Mouse (Mus musculus) midbrain, embryonic 13.5 days (tissue): ENCODE measurements at regions not wholly inside any gene's neighbourhood (a gene's known extent, or its start where the extent isn't known, plus 50 kb on each side); places are given as distances from the start of the nearest gene placed in this dataset.

Source experiments
- ATAC-seq: fragments of 200-750 bp; cut with Nextera tagmentation; 2 replicates; pipeline ENCODE4 v1.8.0; 2017; ENCODE audit warnings: mild to moderate bottlenecking, moderate TSS enrichment, moderate library complexity
- H3K27ac ChIP-seq: fragments of 300-500 bp; sonication (generic); 2 replicates; pipeline ENCODE4 v1.5.1; 2015; ENCODE audit warnings: inconsistent platforms, mild to moderate bottlenecking, moderate library complexity
- H3K27me3 ChIP-seq: fragments of 300-500 bp; sonication (generic); 2 replicates; pipeline ENCODE4 v1.6.1; 2015; ENCODE audit warnings: mild to moderate bottlenecking, inconsistent platforms
- H3K36me3 ChIP-seq: fragments of 300-500 bp; sonication (generic); 2 replicates; pipeline ENCODE4 v1.6.1; 2015; ENCODE audit warnings: mild to moderate bottlenecking, inconsistent platforms
- H3K4me1 ChIP-seq: fragments of 300-500 bp; sonication (generic); replicated peaks from 2 replicates; pipeline ENCODE4 v1.6.1; 2015; ENCODE audit warnings: inconsistent platforms
- H3K4me2 ChIP-seq: fragments of 300-500 bp; sonication (generic); replicated peaks from 2 replicates; pipeline ENCODE4 v1.6.1; 2015; ENCODE audit warnings: moderate library complexity, mild to moderate bottlenecking, inconsistent platforms
- H3K4me3 ChIP-seq: fragments of 300-500 bp; sonication (generic); replicated peaks from 2 replicates; pipeline ENCODE4 v1.5.1; 2015; ENCODE audit warnings: mild to moderate bottlenecking, inconsistent platforms
- H3K9ac ChIP-seq: fragments of 300-500 bp; sonication (generic); replicated peaks from 2 replicates; pipeline ENCODE4 v1.6.1; 2015; ENCODE audit warnings: mild to moderate bottlenecking, inconsistent platforms
- H3K9me3 ChIP-seq: fragments of 300-500 bp; sonication (generic); 2 replicates; pipeline ENCODE4 v1.6.1; 2016; ENCODE audit warnings: mild to moderate bottlenecking, inconsistent platforms
- WGBS: fragments of 180-500 bp; shearing (Covaris S2); methylation state at CpG from one replicate; pipeline ENCODE4 v1.1.7; 2015; 5-methylcytosine and 5-hydroxymethylcytosine counted together

DNA sequence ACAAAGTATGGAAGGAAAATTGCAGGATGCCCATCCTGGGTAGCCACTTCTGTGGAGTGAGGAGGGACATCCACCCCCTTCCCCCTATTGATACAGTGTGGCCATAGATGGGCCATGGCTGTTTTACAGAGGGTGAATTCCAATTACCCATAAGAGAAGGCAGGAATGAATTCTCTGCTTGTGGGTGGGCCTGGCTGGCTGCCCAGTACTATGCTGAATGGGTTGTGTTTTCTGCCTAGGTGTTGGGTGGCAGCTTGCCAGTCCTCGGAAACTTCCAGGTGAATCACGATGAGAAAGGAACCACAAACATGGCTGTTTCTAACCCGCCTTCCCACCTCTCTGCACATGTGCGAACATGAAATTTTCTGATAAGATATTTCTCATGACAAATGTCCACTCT is 109.0 kb upstream of the Veph1 start:
- H3K27me3 ChIP-seq: 0 out of 2 replicates have a peak, but pooled peaks cover 12% of the 10 kb centered on the region
- H3K36me3 ChIP-seq: no peaks in the 10 kb centered on the region
- H3K27ac ChIP-seq: no peak overlapping the region
- no peak overlapping the region for H3K4me2 ChIP-seq
- no peaks in the 10 kb centered on the region for H3K9me3 ChIP-seq
- 94% methylated on average over 4 of the region's 4 CpGs for WGBS
- no peak for ATAC-seq
- no peak overlapping the region for H3K4me3 ChIP-seq
- H3K9ac ChIP-seq: no peak overlapping the region
- no peaks in the 10 kb centered on the region for H3K4me1 ChIP-seq

DNA sequence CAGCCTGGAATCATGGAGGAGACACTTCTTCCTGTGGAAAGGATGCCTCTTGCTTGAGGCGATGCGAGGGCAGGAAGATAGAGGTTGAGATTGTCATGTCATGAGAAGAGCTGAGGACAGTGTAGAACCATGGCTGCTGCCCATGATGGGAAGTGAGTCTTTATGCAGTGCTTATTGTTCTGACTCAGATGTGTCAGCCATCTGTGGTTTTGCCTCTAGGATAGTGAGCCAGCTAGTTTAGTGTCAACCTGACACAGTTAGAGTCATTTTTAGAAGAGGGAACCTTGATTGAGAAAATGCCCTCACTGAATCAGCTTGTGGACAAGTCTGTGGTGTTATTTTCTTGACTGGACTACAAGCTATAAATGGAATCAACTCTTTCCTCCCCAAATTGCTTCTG is 107.1 kb upstream of the Veph1 start:
- Histone ChIP-seq H3K9ac (no peak overlapping the region), H3K4me2 (no peak overlapping the region), H3K9me3 (no peaks in the 10 kb centered on the region), H3K27me3 (0 out of 2 replicates have a peak, but pooled peaks cover 6% of the 10 kb centered on the region), H3K36me3 (no peaks in the 10 kb centered on the region), H3K4me1 (no peaks in the 10 kb centered on the region), H3K27ac (no peak overlapping the region), H3K4me3 (no peak overlapping the region)
- no peak for ATAC-seq
- 96% methylated on average over 2 of the region's 2 CpGs for WGBS

DNA sequence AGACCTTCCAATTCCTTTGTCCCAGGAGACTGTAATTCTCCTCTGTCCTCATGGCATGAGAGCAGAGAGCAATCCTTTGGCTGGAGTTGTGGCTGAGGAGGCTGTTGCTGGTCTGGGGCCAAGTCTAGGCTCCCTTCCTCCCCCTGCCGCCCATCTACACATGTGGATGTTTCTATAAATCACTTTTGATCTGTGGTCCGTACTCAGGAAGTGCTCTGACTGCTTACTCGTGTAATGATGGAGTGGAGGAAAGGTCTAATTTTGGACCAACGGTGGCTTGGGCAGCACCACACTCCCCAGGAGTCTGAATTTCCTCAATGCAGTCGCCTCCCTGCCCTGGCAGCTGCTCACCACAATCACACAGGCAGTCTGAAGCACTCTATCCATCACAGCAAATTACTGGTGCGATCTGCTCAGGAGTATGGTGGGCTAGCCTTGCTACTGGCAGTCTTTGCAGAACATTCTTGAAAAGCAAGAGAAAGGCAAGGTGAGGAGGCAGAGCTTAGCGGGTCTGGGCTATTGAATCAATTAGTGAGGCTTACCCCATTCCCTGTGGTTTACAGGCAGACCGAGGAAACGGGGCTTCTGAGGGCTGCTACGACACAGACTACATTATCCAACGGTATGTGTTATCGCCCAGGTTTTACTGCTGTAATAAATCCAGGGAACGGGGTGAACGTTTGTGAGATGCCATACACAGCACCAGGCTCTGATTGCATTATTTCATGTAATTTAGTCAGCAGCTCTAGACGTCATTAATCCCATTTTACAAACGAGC is 104.3 kb upstream of the Veph1 start:
- WGBS: 72% methylated on average over 16 of the region's 16 CpGs
- H3K4me3 ChIP-seq: no peak overlapping the region
- H3K4me2 ChIP-seq: no peak overlapping the region
- no peak for ATAC-seq
- no peaks in the 10 kb centered on the region for H3K9me3 ChIP-seq
- no peak overlapping the region for H3K27ac ChIP-seq
- H3K9ac ChIP-seq: no peak overlapping the region
- no peaks in the 10 kb centered on the region for H3K36me3 ChIP-seq
- H3K27me3 ChIP-seq: no peaks in the 10 kb centered on the region
- H3K4me1 ChIP-seq: no peaks in the 10 kb centered on the region

DNA sequence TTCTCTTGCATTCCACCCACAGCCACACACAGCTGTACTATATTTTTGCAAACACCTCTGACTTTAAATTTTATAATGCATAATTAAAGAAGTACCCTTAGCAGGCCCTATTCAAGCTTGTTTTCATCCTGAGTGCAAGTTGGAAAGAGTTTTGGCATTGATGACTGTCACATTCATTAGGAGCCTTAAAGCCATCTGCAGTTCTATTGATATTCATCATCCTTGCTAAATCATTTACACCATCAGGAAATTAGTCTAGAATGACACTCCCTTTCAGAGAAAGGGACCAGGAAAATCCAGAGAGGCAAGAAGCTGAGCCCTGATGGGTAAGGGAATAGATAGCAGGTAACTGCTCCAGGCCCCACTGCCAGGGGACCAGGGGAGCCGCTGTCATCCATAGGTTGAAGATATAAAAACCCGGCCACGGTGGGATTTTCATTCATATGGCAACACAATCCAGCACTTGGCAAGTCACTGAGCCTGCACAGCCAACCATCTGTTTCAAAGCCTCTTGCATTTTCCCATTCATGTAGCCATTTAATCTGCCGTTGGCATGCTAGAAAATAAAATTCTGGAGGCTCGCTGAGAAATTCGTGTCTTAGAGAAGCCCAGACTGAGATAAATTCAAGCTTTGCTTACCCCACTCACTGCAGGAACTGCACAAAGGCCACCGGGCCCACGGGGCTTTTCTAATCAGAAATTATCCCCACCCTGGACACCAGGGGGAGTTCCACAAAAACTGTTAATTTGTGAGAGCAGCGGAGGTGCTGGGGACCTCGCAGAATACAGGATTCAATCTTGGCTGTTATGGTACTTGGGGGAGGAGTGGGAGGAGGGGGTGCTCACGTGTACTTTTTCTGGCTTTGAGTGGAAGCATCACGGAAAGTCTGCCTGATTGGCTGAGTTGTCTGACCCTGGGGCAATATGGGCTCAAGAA is 101.8 kb upstream of the Veph1 start:
- ATAC-seq: no peak
- Histone ChIP-seq H3K4me3 (no peak overlapping the region), H3K9me3 (no peaks in the 10 kb centered on the region), H3K4me1 (no peaks in the 10 kb centered on the region), H3K27me3 (no peaks in the 10 kb centered on the region), H3K9ac (no peak overlapping the region), H3K27ac (no peak overlapping the region), H3K4me2 (no peak overlapping the region), H3K36me3 (no peaks in the 10 kb centered on the region)
- WGBS: 56% methylated on average over 12 of the region's 12 CpGs

DNA sequence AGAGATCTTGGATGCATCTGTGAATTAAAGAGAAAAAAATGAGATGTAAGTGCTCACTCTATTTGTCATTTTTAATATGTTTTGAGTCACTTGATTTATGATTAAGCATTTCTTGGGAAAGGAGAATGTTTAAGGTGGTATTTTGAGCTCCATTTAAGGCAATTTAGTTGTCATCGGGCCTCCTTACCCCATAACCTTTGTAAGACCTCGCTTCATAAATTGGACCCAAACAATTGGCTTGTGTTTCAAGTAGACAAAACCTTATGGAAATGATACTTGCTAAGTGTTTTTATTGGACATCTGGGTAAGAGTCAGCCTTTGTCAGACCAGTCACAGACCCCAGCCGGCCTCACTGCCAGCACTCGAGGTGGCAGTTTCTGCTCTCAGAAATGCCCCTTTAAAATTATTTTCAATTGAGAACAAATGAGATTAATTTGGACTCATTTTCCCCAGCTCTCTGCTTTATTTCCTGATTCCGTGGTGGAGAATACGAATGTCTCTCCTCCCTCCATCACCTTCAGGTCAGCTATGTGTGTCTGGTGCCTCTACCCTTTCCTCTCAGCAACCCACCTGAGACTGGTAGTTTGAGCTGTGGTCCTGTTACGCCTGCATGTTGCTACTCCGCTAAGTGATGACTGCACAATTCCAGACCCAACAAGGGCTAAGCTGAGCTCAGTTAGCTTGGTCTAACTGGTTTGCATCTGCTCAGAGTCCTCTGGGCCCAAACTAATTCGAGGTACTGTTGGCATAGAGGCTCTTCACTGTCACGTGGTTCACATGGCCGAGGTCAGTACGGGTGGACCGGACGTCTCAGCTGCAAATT is 78.7 kb upstream of the Veph1 start:
- Histone ChIP-seq H3K36me3 (no peaks in the 10 kb centered on the region), H3K27me3 (no peaks in the 10 kb centered on the region), H3K4me3 (no peak overlapping the region), H3K27ac (no peak overlapping the region), H3K9me3 (no peaks in the 10 kb centered on the region), H3K9ac (no peak overlapping the region), H3K4me1 (no peaks in the 10 kb centered on the region), H3K4me2 (no peak overlapping the region)
- ATAC-seq: no peak
- WGBS: 83% methylated on average over 14 of the region's 14 CpGs

DNA sequence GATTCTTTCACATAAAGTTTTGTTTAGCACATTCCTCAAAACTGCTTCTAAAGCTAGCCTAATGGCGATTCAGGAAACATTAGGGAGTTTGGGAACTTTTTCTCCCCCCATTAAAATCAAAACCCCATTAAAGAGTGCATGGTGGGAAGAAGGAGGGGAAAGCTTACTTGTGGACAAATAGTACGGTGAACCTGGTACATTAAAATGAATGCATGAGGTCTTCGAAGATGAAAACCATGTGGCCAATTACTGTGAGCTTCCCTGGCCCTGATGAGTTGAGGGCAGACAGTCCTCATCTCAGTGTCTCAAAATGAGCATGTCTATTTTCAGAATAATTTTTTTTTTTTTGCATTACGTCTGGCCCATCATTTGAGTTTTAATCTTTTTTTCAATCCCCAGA is 78.0 kb upstream of the Veph1 start:
- H3K4me1 ChIP-seq: no peaks in the 10 kb centered on the region
- no peaks in the 10 kb centered on the region for H3K36me3 ChIP-seq
- no peak overlapping the region for H3K9ac ChIP-seq
- H3K27me3 ChIP-seq: no peaks in the 10 kb centered on the region
- no peak overlapping the region for H3K4me2 ChIP-seq
- H3K4me3 ChIP-seq: no peak overlapping the region
- H3K9me3 ChIP-seq: no peaks in the 10 kb centered on the region
- no peak overlapping the region for H3K27ac ChIP-seq
- no peak for ATAC-seq
- WGBS: 92% methylated on average over 4 of the region's 4 CpGs

DNA sequence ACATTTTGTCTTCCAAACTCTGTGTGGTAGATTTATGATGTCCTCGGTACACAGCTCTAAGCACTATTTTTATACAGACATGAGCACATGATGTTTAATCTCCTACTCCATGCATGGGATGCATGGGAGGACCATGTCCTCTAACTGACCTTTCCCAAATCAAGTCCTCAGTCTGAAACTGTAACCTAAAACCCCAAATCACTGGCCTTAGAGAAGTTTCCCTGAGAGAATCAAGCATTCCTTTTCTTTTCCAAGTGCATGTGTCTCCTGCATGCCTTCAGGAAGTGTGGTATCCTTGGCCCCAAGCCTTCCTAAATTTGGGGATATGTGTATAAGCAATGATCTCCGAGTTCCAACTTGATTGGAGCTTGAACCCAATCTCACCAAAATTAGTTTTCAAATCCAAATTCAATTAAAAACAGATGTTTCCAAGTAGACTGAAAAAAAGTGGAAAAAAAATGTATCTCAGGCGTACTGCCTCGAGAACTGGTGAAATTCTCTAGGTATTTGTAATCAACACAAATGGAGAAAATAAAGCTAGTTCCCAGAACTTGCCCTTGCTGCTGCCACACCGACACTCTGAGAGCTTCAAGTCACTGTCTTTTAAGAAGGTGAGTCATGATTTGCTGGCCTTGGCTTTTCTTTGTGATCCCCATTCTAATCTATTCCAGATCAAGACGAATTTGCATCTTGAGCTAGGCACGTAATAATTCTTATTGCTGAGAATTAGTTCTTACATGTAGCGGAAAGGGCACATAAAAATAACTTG is 77.4 kb upstream of the Veph1 start:
- WGBS: 87% methylated on average over 8 of the region's 8 CpGs

More for the DNA sequence above, 77.4 kb upstream of the Veph1 start:
- Histone ChIP-seq H3K9ac (no peak overlapping the region), H3K4me2 (no peak overlapping the region), H3K9me3 (no peaks in the 10 kb centered on the region), H3K4me3 (no peak overlapping the region), H3K36me3 (no peaks in the 10 kb centered on the region), H3K27ac (no peak overlapping the region), H3K4me1 (no peaks in the 10 kb centered on the region), H3K27me3 (no peaks in the 10 kb centered on the region)
- ATAC-seq: no peak
